Mouse (Mus musculus) E14TG2a.4 (cell line): ENCODE measurements around the gene Appl2.

Source experiments
- H3K27me3 ChIP-seq: 2 replicates; pipeline ENCODE4 v1.6.1; 2014; ENCODE audit warnings: low read length, control low read depth; ENCODE audit not compliant: insufficient read depth
- H3K36me3 ChIP-seq: 2 replicates; pipeline ENCODE4 v1.6.1; 2014; ENCODE audit warnings: low read length, control low read depth; ENCODE audit not compliant: insufficient read depth
- H3K4me1 ChIP-seq: replicated peaks from 2 replicates; pipeline ENCODE4 v1.6.1; 2014; ENCODE audit warnings: low read depth, low read length, control low read depth
- H3K4me3 ChIP-seq: replicated peaks from 2 replicates; pipeline ENCODE4 v1.5.1; 2014; ENCODE audit warnings: mild to moderate bottlenecking, low read length
- H3K9me3 ChIP-seq: 2 replicates; pipeline ENCODE4 v1.6.1; 2014; ENCODE audit warnings: low read length, control low read depth
- CTCF ChIP-seq: conservative IDR thresholded peaks from 2 replicates; pipeline ENCODE4 v1.5.1; 2014; ENCODE audit warnings: low read length
- NANOG ChIP-seq: IDR thresholded peaks from 2 replicates; pipeline ENCODE4 v1.6.1; 2014; ENCODE audit warnings: borderline replicate concordance, low read length, mixed read lengths
- POU5F1 ChIP-seq: IDR thresholded peaks from 2 replicates; pipeline ENCODE4 v1.6.1; 2014; ENCODE audit warnings: low read length, borderline replicate concordance

The Appl2 gene

GRCm38 (mm10) chr10:83610518-83610917 lies 38.0 kb downstream of the Appl2 start:
- Histone ChIP-seq H3K36me3 (peaks cover 75% of the 10 kb centered on the region), H3K27me3 (no peaks in the 10 kb centered on the region), H3K9me3 (no peaks in the 10 kb centered on the region), H3K4me3 (no peak overlapping the region), H3K4me1 (0 out of 2 replicates have a peak, but pooled peaks cover 3% of the 10 kb centered on the region)
- TF ChIP-seq POU5F1 = no peak
- no peak for TF ChIP-seq CTCF
- TF ChIP-seq NANOG = no peak

- Histone ChIP-seq H3K27me3 (no peaks in the 10 kb centered on the region), H3K4me3 (no peak overlapping the region), H3K4me1 (0 out of 2 replicates have a peak, but pooled peaks cover 3% of the 10 kb centered on the region), H3K36me3 (peaks cover 89% of the 10 kb centered on the region), H3K9me3 (no peaks in the 10 kb centered on the region)
- TF ChIP-seq POU5F1 (no peak), CTCF (no peak), NANOG (no peak)
Measured at GRCm38 (mm10) chr10:83608596-83608995, 39.9 kb downstream of the Appl2 start.

- Histone ChIP-seq H3K4me1 (0 out of 2 replicates have a peak, but pooled peaks cover 3% of the 10 kb centered on the region), H3K27me3 (no peaks in the 10 kb centered on the region), H3K36me3 (peaks cover 87% of the 10 kb centered on the region), H3K9me3 (no peaks in the 10 kb centered on the region), H3K4me3 (no peak overlapping the region)
- TF ChIP-seq POU5F1 = no peak
- TF ChIP-seq NANOG = no peak
- no peak for TF ChIP-seq CTCF
Measured at GRCm38 (mm10) chr10:83607111-83607510, 41.4 kb downstream of the Appl2 start.

GRCm38 (mm10) chr10:83605637-83606183 lies 42.8 kb downstream of the Appl2 start:
- no peak overlapping the region for H3K4me3 ChIP-seq
- peaks cover 86% of the 10 kb centered on the region for H3K36me3 ChIP-seq
- H3K27me3 ChIP-seq = no peaks in the 10 kb centered on the region
- peaks cover 11% of the 10 kb centered on the region; the same call in 1 of the 2 replicates for H3K4me1 ChIP-seq
- no peaks in the 10 kb centered on the region for H3K9me3 ChIP-seq
- TF ChIP-seq CTCF (no peak), NANOG (no peak), POU5F1 (no peak)

- H3K27me3 ChIP-seq = no peaks in the 10 kb centered on the region
- peaks cover 13% of the 10 kb centered on the region; the same call in 1 of the 2 replicates for H3K4me1 ChIP-seq
- no peak for TF ChIP-seq POU5F1
- TF ChIP-seq CTCF = no peak
- no peak for TF ChIP-seq NANOG
- peaks cover 86% of the 10 kb centered on the region for H3K36me3 ChIP-seq
- H3K4me3 ChIP-seq = no peak overlapping the region
- H3K9me3 ChIP-seq = no peaks in the 10 kb centered on the region
Measured at GRCm38 (mm10) chr10:83603956-83604564, 44.5 kb downstream of the Appl2 start.

GRCm38 (mm10) chr10:83600650-83601049 lies 47.9 kb downstream of the Appl2 start:
- H3K27me3 ChIP-seq = no peaks in the 10 kb centered on the region
- peaks cover 78% of the 10 kb centered on the region for H3K36me3 ChIP-seq
- TF ChIP-seq POU5F1 (no peak), CTCF (no peak), NANOG (no peak)
- no peak overlapping the region for H3K4me3 ChIP-seq
- no peaks in the 10 kb centered on the region for H3K9me3 ChIP-seq
- H3K4me1 ChIP-seq = peaks cover 18% of the 10 kb centered on the region

GRCm38 (mm10) chr10:83594526-83594925 lies 54.0 kb downstream of the Appl2 start:
- TF ChIP-seq POU5F1 (no peak), CTCF (no peak), NANOG (no peak)
- Histone ChIP-seq H3K4me3 (no peak overlapping the region), H3K4me1 (peaks cover 8% of the 10 kb centered on the region), H3K36me3 (peaks cover 82% of the 10 kb centered on the region), H3K27me3 (no peaks in the 10 kb centered on the region), H3K9me3 (no peaks in the 10 kb centered on the region)

GRCm38 (mm10) chr10:83592616-83593015 lies 55.9 kb downstream of the Appl2 start:
- H3K4me3 ChIP-seq = no peak overlapping the region
- H3K9me3 ChIP-seq = no peaks in the 10 kb centered on the region
- H3K27me3 ChIP-seq = no peaks in the 10 kb centered on the region
- peaks cover 85% of the 10 kb centered on the region for H3K36me3 ChIP-seq
- TF ChIP-seq CTCF (no peak), POU5F1 (no peak), NANOG (no peak)
- peaks cover 8% of the 10 kb centered on the region for H3K4me1 ChIP-seq

- no peaks in the 10 kb centered on the region for H3K27me3 ChIP-seq
- TF ChIP-seq CTCF = no peak
- no peak for TF ChIP-seq POU5F1
- no peak for TF ChIP-seq NANOG
- no peak overlapping the region for H3K4me3 ChIP-seq
- H3K4me1 ChIP-seq = no peaks in the 10 kb centered on the region
- no peaks in the 10 kb centered on the region for H3K9me3 ChIP-seq
- peaks cover 93% of the 10 kb centered on the region for H3K36me3 ChIP-seq
Measured at GRCm38 (mm10) chr10:83590801-83591200, 57.7 kb downstream of the Appl2 start.
